Mouse (Mus musculus): ENCODE results near the gene Ccdc65. TPM values are rescaled to one million over a fixed set of nuclear protein-coding genes. Genes with fewer than 3 reads are reported as not detected.
A peak's percentile ranks its signal among the peaks of the same experiment; 100 is the strongest.

Gene Ccdc65
- polyA plus RNA-seq, 1 experiment: 158 TPM

- Histone ChIP-seq H3K36me3 (ENCODE audit: control insufficient read depth, insufficient read depth, low read length) (no peaks in the 10 kb centered on the region), H3K27me3 (ENCODE audit: control insufficient read depth, insufficient read depth, low read length) (no peaks in the 10 kb centered on the region), H3K27ac (ENCODE audit: control insufficient read depth, insufficient read depth, low read depth, low read length) (no peak overlapping the region), H3K4me3 (ENCODE audit: control insufficient read depth, low read depth, low read length) (no peak overlapping the region), H3K4me1 (ENCODE audit: control insufficient read depth, insufficient read depth, low read length) (peaks cover 12% of the 10 kb centered on the region)
- TF ChIP-seq POLR2A (IDR thresholded peaks at IDR 0.05; ENCODE audit: control insufficient read depth, low read depth, low read length) (no peak), CTCF (IDR thresholded peaks at IDR 0.05; ENCODE audit: control insufficient read depth, insufficient read depth, insufficient replicate concordance, low read depth, low read length) (no peak)
Observed at GRCm38 (mm10) chr15:98692171-98692715, 15.8 kb upstream of the Ccdc65 start.

- peaks cover 17% of the 10 kb centered on the region for H3K4me1 ChIP-seq (ENCODE audit: control insufficient read depth, insufficient read depth, low read length)
- H3K4me3 ChIP-seq (ENCODE audit: control insufficient read depth, low read depth, low read length): peak overlapping the region; percentile 83
- H3K27ac ChIP-seq (ENCODE audit: control insufficient read depth, insufficient read depth, low read depth, low read length): peak overlapping the region; percentile 24
- no peaks in the 10 kb centered on the region for H3K27me3 ChIP-seq (ENCODE audit: control insufficient read depth, insufficient read depth, low read length)
- no peak for TF ChIP-seq POLR2A (IDR thresholded peaks at IDR 0.05; ENCODE audit: control insufficient read depth, low read depth, low read length)
- no peak for TF ChIP-seq CTCF (IDR thresholded peaks at IDR 0.05; ENCODE audit: control insufficient read depth, insufficient read depth, insufficient replicate concordance, low read depth, low read length)
- no peaks in the 10 kb centered on the region for H3K36me3 ChIP-seq (ENCODE audit: control insufficient read depth, insufficient read depth, low read length)
Observed at GRCm38 (mm10) chr15:98695726-98696125, 12.3 kb upstream of the Ccdc65 start.

- no peak for TF ChIP-seq CTCF (IDR thresholded peaks at IDR 0.05; ENCODE audit: control insufficient read depth, insufficient read depth, insufficient replicate concordance, low read depth, low read length)
- TF ChIP-seq POLR2A (IDR thresholded peaks at IDR 0.05; ENCODE audit: control insufficient read depth, low read depth, low read length): no peak
- no peaks in the 10 kb centered on the region for H3K27me3 ChIP-seq (ENCODE audit: control insufficient read depth, insufficient read depth, low read length)
- H3K4me3 ChIP-seq (ENCODE audit: control insufficient read depth, low read depth, low read length): peak overlapping the region; percentile 83
- peak overlapping the region; percentile 24 for H3K27ac ChIP-seq (ENCODE audit: control insufficient read depth, insufficient read depth, low read depth, low read length)
- no peaks in the 10 kb centered on the region for H3K36me3 ChIP-seq (ENCODE audit: control insufficient read depth, insufficient read depth, low read length)
- H3K4me1 ChIP-seq (ENCODE audit: control insufficient read depth, insufficient read depth, low read length): peaks cover 17% of the 10 kb centered on the region
Observed at GRCm38 (mm10) chr15:98696216-98696615, 11.8 kb upstream of the Ccdc65 start.

GRCm38 (mm10) chr15:98699190-98700105, 8.6 kb upstream of the Ccdc65 start:
- Histone ChIP-seq H3K27me3 (ENCODE audit: control insufficient read depth, insufficient read depth, low read length) (no peaks in the 10 kb centered on the region), H3K36me3 (ENCODE audit: control insufficient read depth, insufficient read depth, low read length) (no peaks in the 10 kb centered on the region), H3K4me1 (ENCODE audit: control insufficient read depth, insufficient read depth, low read length) (peaks cover 17% of the 10 kb centered on the region), H3K27ac (ENCODE audit: control insufficient read depth, insufficient read depth, low read depth, low read length) (no peak overlapping the region), H3K4me3 (ENCODE audit: control insufficient read depth, low read depth, low read length) (peak overlapping the region; percentile 68)
- TF ChIP-seq CTCF (IDR thresholded peaks at IDR 0.05; ENCODE audit: control insufficient read depth, insufficient read depth, insufficient replicate concordance, low read depth, low read length) (peak; percentile 87), POLR2A (IDR thresholded peaks at IDR 0.05; ENCODE audit: control insufficient read depth, low read depth, low read length) (no peak)

- no peak overlapping the region for H3K4me3 ChIP-seq (ENCODE audit: control insufficient read depth, low read depth, low read length)
- H3K27me3 ChIP-seq (ENCODE audit: control insufficient read depth, insufficient read depth, low read length): no peaks in the 10 kb centered on the region
- H3K36me3 ChIP-seq (ENCODE audit: control insufficient read depth, insufficient read depth, low read length): no peaks in the 10 kb centered on the region
- H3K4me1 ChIP-seq (ENCODE audit: control insufficient read depth, insufficient read depth, low read length): peaks cover 6% of the 10 kb centered on the region
- no peak overlapping the region for H3K27ac ChIP-seq (ENCODE audit: control insufficient read depth, insufficient read depth, low read depth, low read length)
- TF ChIP-seq POLR2A (IDR thresholded peaks at IDR 0.05; ENCODE audit: control insufficient read depth, low read depth, low read length): no peak
- no peak for TF ChIP-seq CTCF (IDR thresholded peaks at IDR 0.05; ENCODE audit: control insufficient read depth, insufficient read depth, insufficient replicate concordance, low read depth, low read length)
Observed at GRCm38 (mm10) chr15:98704312-98704711, 3.7 kb upstream of the Ccdc65 start.

- H3K4me3 ChIP-seq (ENCODE audit: control insufficient read depth, low read depth, low read length): peak overlapping the region; percentile 77
- no peak for TF ChIP-seq POLR2A (IDR thresholded peaks at IDR 0.05; ENCODE audit: control insufficient read depth, low read depth, low read length)
- TF ChIP-seq CTCF (IDR thresholded peaks at IDR 0.05; ENCODE audit: control insufficient read depth, insufficient read depth, insufficient replicate concordance, low read depth, low read length): peak; percentile 80; the same call in 1 of the 2 replicates
- no peaks in the 10 kb centered on the region; the same call in 1 of the 2 replicates for H3K36me3 ChIP-seq (ENCODE audit: control insufficient read depth, insufficient read depth, low read length)
Observed at GRCm38 (mm10) chr15:98710442-98710841, 2.4 kb downstream of the Ccdc65 start.

GRCm38 (mm10) chr15:98714230-98714652, 6.2 kb downstream of the Ccdc65 start:
- Histone ChIP-seq H3K27me3 (ENCODE audit: control insufficient read depth, insufficient read depth, low read length) (no peaks in the 10 kb centered on the region), H3K4me3 (ENCODE audit: control insufficient read depth, low read depth, low read length) (no peak overlapping the region), H3K27ac (ENCODE audit: control insufficient read depth, insufficient read depth, low read depth, low read length) (no peak overlapping the region), H3K36me3 (ENCODE audit: control insufficient read depth, insufficient read depth, low read length) (no peaks in the 10 kb centered on the region; the same call in 1 of the 2 replicates), H3K4me1 (ENCODE audit: control insufficient read depth, insufficient read depth, low read length) (no peaks in the 10 kb centered on the region)
- TF ChIP-seq POLR2A (IDR thresholded peaks at IDR 0.05; ENCODE audit: control insufficient read depth, low read depth, low read length) (no peak), CTCF (IDR thresholded peaks at IDR 0.05; ENCODE audit: control insufficient read depth, insufficient read depth, insufficient replicate concordance, low read depth, low read length) (no peak)

More at GRCm38 (mm10) chr15:98710442-98710841, 2.4 kb downstream of the Ccdc65 start:
- Histone ChIP-seq H3K27ac (ENCODE audit: control insufficient read depth, insufficient read depth, low read depth, low read length) (no peak overlapping the region), H3K27me3 (ENCODE audit: control insufficient read depth, insufficient read depth, low read length) (no peaks in the 10 kb centered on the region), H3K4me1 (ENCODE audit: control insufficient read depth, insufficient read depth, low read length) (peaks cover 2% of the 10 kb centered on the region)

Measured in testis, adult 2 months (tissue).